Comparison of ENCODE assay signal across 7 mouse cellular contexts in the genomic region with DNA sequence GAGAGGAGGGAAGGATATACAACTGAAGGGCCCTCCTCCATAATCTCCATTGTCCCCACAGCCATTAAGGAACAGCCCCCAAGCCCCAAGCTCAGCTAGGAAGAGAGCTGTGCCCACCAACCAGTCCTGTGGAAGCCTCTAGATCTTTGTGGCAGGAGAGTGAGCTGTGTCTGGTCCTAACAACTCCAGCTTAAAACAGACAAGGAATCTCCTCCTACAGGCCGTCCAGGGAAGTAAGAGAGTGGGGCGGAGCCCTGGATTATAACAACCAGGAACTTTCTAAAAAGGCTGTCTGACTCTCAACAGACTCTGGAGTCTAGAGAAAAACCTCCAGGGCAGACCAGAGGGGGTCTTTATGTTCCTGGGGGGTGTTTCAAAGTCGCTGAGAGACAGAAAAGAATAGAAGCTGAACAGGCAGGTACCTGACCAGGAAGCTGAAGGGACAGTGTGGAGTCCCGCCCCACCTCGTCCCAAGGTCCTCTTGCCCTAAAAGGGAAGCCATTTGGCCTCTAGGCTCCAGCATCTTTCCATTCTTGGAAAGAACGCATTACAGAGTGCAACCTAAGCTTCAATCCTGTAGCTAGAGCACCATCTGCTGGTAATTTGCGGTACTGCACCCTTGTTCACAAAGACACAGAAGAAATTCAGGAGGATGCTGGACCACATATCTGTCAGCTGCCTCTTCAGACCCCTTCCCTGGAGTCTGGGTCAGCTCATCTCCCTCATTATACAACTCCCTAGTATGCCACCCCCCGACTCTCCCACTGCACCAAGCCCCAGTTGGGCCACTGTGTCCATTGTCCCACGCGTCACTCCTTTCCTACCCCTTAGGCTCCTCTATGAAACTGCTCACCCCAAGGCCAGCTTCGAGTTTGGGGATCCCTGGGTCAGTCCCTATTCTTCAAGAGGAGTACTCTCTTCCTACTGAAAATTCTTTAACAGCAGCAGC. TPM values are rescaled to one million over a fixed set of nuclear protein-coding genes. Genes with fewer than 3 reads are reported as not detected.
A peak's percentile ranks its signal among the peaks of the same experiment; 100 is the strongest.
DNase-seq lines count a peak whose midpoint lies in the region; ATAC-seq lines count a peak whose summit lies in the region.

No protein-coding gene starts in this region.

- peaks cover 9% of the 10 kb centered on the region; the same call in 1 of the 2 replicates for H3K4me1 ChIP-seq in intestine, embryonic 15.5 days (replicated peaks)
- peaks cover 4% of the 10 kb centered on the region; the same call in 1 of the 2 replicates for H3K4me1 ChIP-seq in midbrain, embryonic 12.5 days

- no peak overlapping the region for H3K9ac ChIP-seq in intestine, embryonic 15.5 days
- H3K9ac ChIP-seq in midbrain, embryonic 12.5 days (replicated peaks): no peak overlapping the region

- no peaks in the 10 kb centered on the region for H3K36me3 ChIP-seq in intestine, embryonic 15.5 days
- H3K36me3 ChIP-seq in midbrain, embryonic 12.5 days: no peaks in the 10 kb centered on the region

- H3K27me3 ChIP-seq in intestine, embryonic 15.5 days (replicated peaks): no peaks in the 10 kb centered on the region
- no peaks in the 10 kb centered on the region for H3K27me3 ChIP-seq in midbrain, embryonic 12.5 days

- H3K4me3 ChIP-seq in intestine, embryonic 15.5 days (replicated peaks): no peak overlapping the region
- no peak overlapping the region for H3K4me3 ChIP-seq in midbrain, embryonic 12.5 days

- intact Hi-C loops in left cerebral cortex, postnatal 10 days (cut with DNase I): loop anchor here (1.0 to 5.0 kb wide), 4 partner anchors 113 to 816 kb away; no protein-coding TSS in a partner anchor

- H3K4me2 ChIP-seq in intestine, embryonic 15.5 days (replicated peaks): no peak overlapping the region
- no peak overlapping the region for H3K4me2 ChIP-seq in midbrain, embryonic 12.5 days (replicated peaks)

- ATAC-seq in intestine, embryonic 15.5 days: peak; percentile 28; the same call in 1 of the 2 replicates
- ATAC-seq in midbrain, embryonic 12.5 days (ENCODE audit: low FRiP score, low read depth): peak; percentile 78

- no peaks in the 10 kb centered on the region for H3K9me3 ChIP-seq in intestine, embryonic 15.5 days
- H3K9me3 ChIP-seq in midbrain, embryonic 12.5 days: no peaks in the 10 kb centered on the region

- 21% methylated on average over 11 of the region's 11 CpGs for WGBS in intestine, embryonic 15.5 days
- 22% methylated on average over 11 of the region's 11 CpGs for WGBS in midbrain, embryonic 12.5 days

- peak; percentile 94 for DNase-seq in ZHBTc4 (ENCODE audit: low read depth, low spot score)
- peak; percentile 84 for DNase-seq in cerebellum, adult 9-10 months
- peak; percentile 41 to 97 for DNase-seq in frontal cortex, adult 2 months (ENCODE audit: extremely low spot score in 1 of 2, low spot score in 1 of 2)
- peak; percentile 81 to 89 for DNase-seq in left cerebral cortex, postnatal 10 days (ENCODE audit: extremely low spot score in 1 of 2, low spot score in 2 of 2)
- peak; percentile 60 for DNase-seq in skeletal muscle tissue, adult 2 months (ENCODE audit: low read depth, low spot score)

- no peak overlapping the region for H3K27ac ChIP-seq in intestine, embryonic 15.5 days
- H3K27ac ChIP-seq in midbrain, embryonic 12.5 days (replicated peaks): no peak overlapping the region

RNA-seq across cellular contexts. Expression of a gene that starts 12.2 kb away (rescaled TPM):
- polyA plus RNA-seq in frontal cortex, adult 2 months (2012; rRNA removed): 0.14 TPM in 1 of 2 replicates, not detected in the other
- polyA plus RNA-seq in intestine, embryonic 15.5 days (2015; fragmentation: Nextera tagmentation; extraction: Ambion mirVana): not detected in 2 replicates
- not detected for total RNA-seq in left cerebral cortex, postnatal 10 days (2021)
- not detected in 2 replicates for polyA plus RNA-seq in midbrain, embryonic 12.5 days (2016; fragmentation: Nextera tagmentation; extraction: Ambion mirVana)

RNA-seq across cellular contexts. Expression of a gene that starts 21.0 kb away (rescaled TPM):
- polyA plus RNA-seq in frontal cortex, adult 2 months (2012; rRNA removed): 0.23 and 0.28 TPM in 2 replicates
- polyA plus RNA-seq in intestine, embryonic 15.5 days (2015; fragmentation: Nextera tagmentation; extraction: Ambion mirVana): 11.6 and 12.7 TPM in 2 replicates
- total RNA-seq in left cerebral cortex, postnatal 10 days (2021): not detected
- 0.56 and 1.1 TPM in 2 replicates for polyA plus RNA-seq in midbrain, embryonic 12.5 days (2016; fragmentation: Nextera tagmentation; extraction: Ambion mirVana)

RNA-seq across cellular contexts. Expression of a gene that starts 33.2 kb away (rescaled TPM):
- polyA plus RNA-seq in frontal cortex, adult 2 months (2012; rRNA removed): not detected in 2 replicates
- not detected in 2 replicates for polyA plus RNA-seq in intestine, embryonic 15.5 days (2015; fragmentation: Nextera tagmentation; extraction: Ambion mirVana)
- not detected for total RNA-seq in left cerebral cortex, postnatal 10 days (2021)
- polyA plus RNA-seq in midbrain, embryonic 12.5 days (2016; fragmentation: Nextera tagmentation; extraction: Ambion mirVana): not detected in 2 replicates

RNA-seq across cellular contexts. Expression of a gene that starts 37.8 kb away (rescaled TPM):
- polyA plus RNA-seq in frontal cortex, adult 2 months (2012; rRNA removed): 510 and 517 TPM in 2 replicates
- polyA plus RNA-seq in intestine, embryonic 15.5 days (2015; fragmentation: Nextera tagmentation; extraction: Ambion mirVana): 1,793 and 1,952 TPM in 2 replicates
- total RNA-seq in left cerebral cortex, postnatal 10 days (2021): 100 to 1,000 TPM; 770 to 774 TPM
- 1,467 and 1,563 TPM in 2 replicates for polyA plus RNA-seq in midbrain, embryonic 12.5 days (2016; fragmentation: Nextera tagmentation; extraction: Ambion mirVana)

RNA-seq across cellular contexts. Expression of a gene that starts 52.3 kb away (rescaled TPM):
- polyA plus RNA-seq in frontal cortex, adult 2 months (2012; rRNA removed): not detected in 2 replicates
- 2.1 and 2.4 TPM in 2 replicates for polyA plus RNA-seq in intestine, embryonic 15.5 days (2015; fragmentation: Nextera tagmentation; extraction: Ambion mirVana)
- total RNA-seq in left cerebral cortex, postnatal 10 days (2021): not detected
- polyA plus RNA-seq in midbrain, embryonic 12.5 days (2016; fragmentation: Nextera tagmentation; extraction: Ambion mirVana): 0.97 and 1.2 TPM in 2 replicates
